Mouse (Mus musculus): Measurements from ENCODE around the gene Adcy9. TPM values are rescaled to one million over a fixed set of nuclear protein-coding genes. Genes with fewer than 3 reads are reported as not detected.

Gene Adcy9
- polyA plus RNA-seq, 1 experiment from 2014 or later, result 1.4 TPM

DNA sequence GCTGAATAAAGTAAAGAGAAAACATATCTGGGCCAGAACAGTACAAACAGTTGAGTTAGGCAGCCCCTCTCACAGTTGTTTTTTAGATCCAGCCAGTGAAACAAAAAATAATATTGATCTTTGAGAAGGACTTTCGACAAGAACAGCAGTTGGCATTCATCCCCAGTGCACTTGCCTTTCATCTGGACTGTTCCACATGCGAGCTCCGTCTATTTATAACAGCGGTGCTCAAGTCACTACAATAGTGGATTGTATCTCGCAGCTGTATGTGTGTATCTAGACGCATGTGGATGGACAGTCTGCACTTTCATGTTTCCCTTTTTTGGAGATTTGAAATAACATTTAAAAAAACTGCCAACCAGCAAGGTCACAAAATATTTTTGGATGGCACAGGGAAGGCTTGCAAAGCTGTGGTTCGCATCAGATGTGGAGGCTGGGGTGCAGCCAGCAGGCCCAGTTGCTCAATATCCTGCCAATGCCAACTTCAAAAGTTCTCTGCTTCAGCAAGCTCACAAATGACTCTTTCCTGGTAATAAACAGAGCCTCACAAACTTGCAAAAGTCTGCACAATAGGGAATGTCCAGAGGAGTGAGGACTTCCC is 45.4 kb downstream of the Adcy9 start:
- WGBS, result 65% methylated on average over 7 of the region's 7 CpGs

DNA sequence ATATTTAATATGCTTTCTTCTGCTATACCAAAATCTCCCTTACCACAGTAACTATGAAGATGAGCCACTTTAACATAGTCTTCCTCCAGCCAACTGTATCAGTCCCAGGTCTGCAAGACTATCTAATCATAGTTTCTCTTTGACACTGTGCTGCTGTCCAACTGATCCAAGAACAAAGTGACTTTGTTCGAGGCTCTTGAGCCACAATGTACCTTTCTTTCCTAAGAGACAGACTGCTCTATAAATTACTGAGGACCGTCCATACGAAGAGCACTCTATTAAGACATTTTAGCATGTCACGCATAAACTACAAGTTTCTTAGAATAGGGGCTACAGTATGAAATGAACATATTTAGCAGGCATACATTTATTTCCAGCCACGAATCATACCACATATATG is 46.0 kb downstream of the Adcy9 start:
- Histone ChIP-seq H3K9ac (no peak overlapping the region), H3K9me3 (no peaks in the 10 kb centered on the region), H3K4me3 (no peak overlapping the region), H3K27ac (no peak overlapping the region), H3K36me3 (no peaks in the 10 kb centered on the region), H3K4me1 (peaks cover 10% of the 10 kb centered on the region; the same call in 1 of the 2 replicates), H3K4me2 (no peak overlapping the region), H3K27me3 (no peaks in the 10 kb centered on the region)
- no peak for ATAC-seq (ENCODE audit: insufficient number of reproducible peaks, low FRiP score, low TSS enrichment, low read depth)
- WGBS, result 82% methylated on average over 5 of the region's 5 CpGs

More for the DNA sequence above, 45.4 kb downstream of the Adcy9 start:
- 0 out of 2 replicates have a peak, but pooled peaks cover 7% of the 10 kb centered on the region for H3K4me1 ChIP-seq
- no peak overlapping the region for H3K4me2 ChIP-seq
- H3K27ac ChIP-seq, result no peak overlapping the region
- H3K36me3 ChIP-seq, result no peaks in the 10 kb centered on the region
- no peak overlapping the region for H3K9ac ChIP-seq
- no peaks in the 10 kb centered on the region for H3K27me3 ChIP-seq
- H3K4me3 ChIP-seq, result no peak overlapping the region
- ATAC-seq (ENCODE audit: insufficient number of reproducible peaks, low FRiP score, low TSS enrichment, low read depth), result no peak
- no peaks in the 10 kb centered on the region for H3K9me3 ChIP-seq

DNA sequence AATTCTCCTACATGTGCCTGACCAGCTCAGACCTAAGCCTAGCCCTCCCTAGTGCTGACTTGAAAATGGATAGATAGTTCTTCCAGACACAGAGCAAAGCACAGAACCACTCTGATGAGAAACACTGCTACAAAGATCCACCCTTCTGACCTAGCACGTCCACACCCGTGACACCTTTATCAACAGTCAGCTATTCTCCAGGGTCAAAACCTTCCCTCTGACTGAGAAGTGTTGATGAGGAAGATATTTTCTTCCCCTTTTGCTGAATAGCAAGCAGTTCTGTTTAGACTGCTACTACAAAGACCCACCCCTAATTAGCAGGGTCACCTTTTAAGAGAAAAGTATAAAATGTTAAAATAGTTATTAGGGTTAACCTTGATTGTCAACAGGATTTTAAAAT is 49.3 kb downstream of the Adcy9 start:
- Histone ChIP-seq H3K4me2 (no peak overlapping the region), H3K4me1 (peaks cover 14% of the 10 kb centered on the region; the same call in 1 of the 2 replicates), H3K27ac (no peak overlapping the region), H3K36me3 (no peaks in the 10 kb centered on the region), H3K27me3 (no peaks in the 10 kb centered on the region), H3K9me3 (no peaks in the 10 kb centered on the region), H3K9ac (no peak overlapping the region), H3K4me3 (no peak overlapping the region)
- whole genome bisulfite sequencing, result 80% methylated on average over 2 of the region's 2 CpGs
- ATAC-seq (ENCODE audit: insufficient number of reproducible peaks, low FRiP score, low TSS enrichment, low read depth), result no peak

DNA sequence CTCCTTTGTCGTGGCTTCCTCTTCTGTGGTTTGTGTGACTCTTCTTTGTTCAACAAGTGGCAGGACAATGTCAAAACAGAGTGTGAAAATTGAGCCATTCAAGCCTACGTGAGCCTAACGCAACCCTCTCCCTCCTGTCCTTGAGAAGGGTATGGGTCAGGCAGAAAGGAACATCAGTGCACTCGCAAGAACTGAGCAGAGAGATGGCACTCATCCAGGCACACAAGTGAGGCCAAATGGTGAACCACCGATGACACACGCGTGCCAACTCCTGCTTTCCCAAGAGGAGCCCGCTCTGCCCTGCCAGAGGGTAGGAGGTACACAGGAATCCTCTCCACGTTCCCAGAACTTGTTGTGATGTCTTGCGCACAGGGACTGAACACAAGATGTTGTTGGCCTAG is 50.2 kb downstream of the Adcy9 start:
- WGBS, result 70% methylated on average over 10 of the region's 10 CpGs

DNA sequence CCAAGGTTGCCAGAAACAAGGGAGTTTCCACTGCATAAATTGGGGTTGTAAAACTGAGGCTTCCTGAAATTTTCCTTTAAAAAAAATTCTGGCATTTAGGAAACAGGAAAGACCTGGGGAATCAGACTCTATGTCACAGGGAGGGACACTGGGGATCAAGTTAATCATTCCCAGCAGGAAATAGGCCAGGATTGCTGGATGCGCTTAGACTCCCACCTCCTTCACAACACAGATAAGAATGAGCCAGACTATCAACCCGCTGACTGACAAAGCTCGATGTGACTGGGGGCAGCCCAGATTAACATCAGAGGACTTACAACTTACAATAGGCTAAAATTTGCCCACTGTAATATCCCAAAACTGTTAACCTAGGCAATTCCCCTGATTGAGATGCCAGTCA is 52.4 kb downstream of the Adcy9 start:
- no peaks in the 10 kb centered on the region for H3K36me3 ChIP-seq
- ATAC-seq (ENCODE audit: insufficient number of reproducible peaks, low FRiP score, low TSS enrichment, low read depth), result no peak
- WGBS, result 70% methylated on average over 3 of the region's 3 CpGs

More for the DNA sequence above, 50.2 kb downstream of the Adcy9 start:
- Histone ChIP-seq H3K9ac (no peak overlapping the region), H3K36me3 (no peaks in the 10 kb centered on the region), H3K4me2 (no peak overlapping the region), H3K27me3 (no peaks in the 10 kb centered on the region), H3K27ac (no peak overlapping the region), H3K4me1 (peaks cover 14% of the 10 kb centered on the region; the same call in 1 of the 2 replicates), H3K4me3 (no peak overlapping the region), H3K9me3 (no peaks in the 10 kb centered on the region)
- no peak for ATAC-seq (ENCODE audit: insufficient number of reproducible peaks, low FRiP score, low TSS enrichment, low read depth)

DNA sequence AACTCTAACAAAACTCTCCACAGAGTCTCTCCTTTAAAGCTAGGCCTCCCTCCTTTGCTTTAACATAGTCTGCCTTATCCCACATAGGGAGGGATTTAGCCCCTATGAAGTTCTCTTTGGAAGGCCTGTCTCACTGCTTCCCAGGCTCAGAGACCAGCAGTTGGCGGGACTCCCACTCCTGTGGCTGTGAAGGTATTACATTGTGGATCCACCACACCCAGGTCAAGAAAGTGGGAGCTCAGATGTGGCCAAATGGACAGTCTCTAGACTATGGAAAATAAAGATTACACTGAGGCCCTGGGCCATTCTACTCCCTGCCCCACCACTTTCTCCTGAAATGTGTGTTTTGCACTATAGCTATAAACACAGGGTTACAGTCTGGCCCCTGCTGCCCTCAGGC is 53.0 kb downstream of the Adcy9 start:
- Histone ChIP-seq H3K27ac (0 out of 2 replicates have a peak overlapping the region, but pooled peaks have one; percentile 38), H3K36me3 (no peaks in the 10 kb centered on the region), H3K4me3 (no peak overlapping the region), H3K9ac (no peak overlapping the region), H3K9me3 (no peaks in the 10 kb centered on the region), H3K4me2 (no peak overlapping the region), H3K27me3 (no peaks in the 10 kb centered on the region), H3K4me1 (peaks cover 20% of the 10 kb centered on the region; the same call in 1 of the 2 replicates)
- 83% methylated on average over 1 of the region's 1 CpGs for WGBS
- no peak for ATAC-seq (ENCODE audit: insufficient number of reproducible peaks, low FRiP score, low TSS enrichment, low read depth)

More for the DNA sequence above, 52.4 kb downstream of the Adcy9 start:
- Histone ChIP-seq H3K27ac (no peak overlapping the region), H3K4me2 (no peak overlapping the region), H3K9me3 (no peaks in the 10 kb centered on the region), H3K27me3 (no peaks in the 10 kb centered on the region), H3K9ac (no peak overlapping the region), H3K4me1 (peaks cover 19% of the 10 kb centered on the region; the same call in 1 of the 2 replicates), H3K4me3 (no peak overlapping the region)

DNA sequence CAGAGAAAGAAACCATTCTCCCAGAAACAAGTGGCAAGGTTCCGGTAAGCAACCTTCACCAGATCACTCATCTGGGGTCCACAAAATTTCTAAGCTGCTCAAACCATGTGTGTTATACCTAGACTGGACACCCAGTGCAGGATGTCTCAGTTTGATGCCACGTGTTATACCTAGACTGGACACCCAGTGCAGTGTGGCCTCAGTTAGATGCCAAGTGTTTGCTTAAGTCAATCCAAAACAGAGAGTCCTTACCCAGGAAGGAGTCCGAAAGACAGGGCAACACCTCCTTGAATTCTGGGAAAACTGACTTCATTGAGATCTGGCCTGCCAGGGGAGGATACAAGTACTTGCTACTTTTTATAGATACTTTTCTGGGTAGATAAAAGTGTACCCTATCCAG is 53.6 kb downstream of the Adcy9 start:
- Histone ChIP-seq H3K9me3 (no peaks in the 10 kb centered on the region), H3K4me1 (peaks cover 20% of the 10 kb centered on the region; the same call in 1 of the 2 replicates), H3K4me3 (no peak overlapping the region), H3K9ac (no peak overlapping the region), H3K36me3 (no peaks in the 10 kb centered on the region), H3K27ac (no peak overlapping the region), H3K4me2 (no peak overlapping the region), H3K27me3 (no peaks in the 10 kb centered on the region)
- ATAC-seq (ENCODE audit: insufficient number of reproducible peaks, low FRiP score, low TSS enrichment, low read depth), result no peak
- 91% methylated on average over 3 of the region's 3 CpGs for WGBS

DNA sequence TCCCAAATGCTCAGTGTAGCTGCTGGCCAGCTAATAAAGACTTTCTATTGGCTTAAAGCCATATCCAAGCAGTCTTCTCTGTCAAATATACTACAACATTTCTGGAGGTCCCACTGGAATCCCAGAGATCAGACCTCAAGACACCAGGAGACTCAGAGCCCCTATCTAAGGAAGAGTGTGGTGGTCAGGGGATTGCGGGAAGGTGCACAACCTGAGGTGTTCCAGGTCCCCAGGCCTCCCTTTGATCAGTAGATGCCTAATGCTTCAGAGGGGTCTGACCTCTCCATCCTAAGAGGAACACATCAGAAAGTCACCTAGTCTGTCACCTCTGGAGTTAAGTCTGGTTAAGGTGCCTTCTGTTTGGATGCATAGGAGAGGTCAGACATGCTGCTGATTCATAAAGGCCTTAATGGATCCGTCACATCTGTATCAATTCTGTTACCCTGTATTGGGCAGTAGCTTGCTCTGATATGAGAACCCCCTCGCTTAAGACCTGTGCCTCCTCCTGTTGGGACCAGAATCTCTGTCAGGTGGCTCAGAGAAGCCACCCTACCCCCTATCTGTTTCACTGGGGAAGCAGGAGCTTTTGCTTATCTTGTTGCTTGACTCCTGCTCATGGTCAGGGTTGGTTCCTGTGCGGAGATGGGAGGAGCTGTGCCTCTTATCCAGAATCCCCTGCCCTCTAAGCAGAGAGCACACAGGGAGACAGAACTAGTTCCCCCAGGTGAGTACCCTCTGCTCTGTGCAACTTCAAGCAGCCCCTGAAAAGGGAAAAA is 56.8 kb downstream of the Adcy9 start:
- Histone ChIP-seq H3K9me3 (no peaks in the 10 kb centered on the region), H3K36me3 (no peaks in the 10 kb centered on the region), H3K4me3 (no peak overlapping the region), H3K27ac (no peak overlapping the region), H3K9ac (no peak overlapping the region), H3K4me2 (no peak overlapping the region), H3K4me1 (0 out of 2 replicates have a peak, but pooled peaks cover 10% of the 10 kb centered on the region), H3K27me3 (no peaks in the 10 kb centered on the region)
- 86% methylated on average over 4 of the region's 4 CpGs for WGBS
- no peak for ATAC-seq (ENCODE audit: insufficient number of reproducible peaks, low FRiP score, low TSS enrichment, low read depth)

DNA sequence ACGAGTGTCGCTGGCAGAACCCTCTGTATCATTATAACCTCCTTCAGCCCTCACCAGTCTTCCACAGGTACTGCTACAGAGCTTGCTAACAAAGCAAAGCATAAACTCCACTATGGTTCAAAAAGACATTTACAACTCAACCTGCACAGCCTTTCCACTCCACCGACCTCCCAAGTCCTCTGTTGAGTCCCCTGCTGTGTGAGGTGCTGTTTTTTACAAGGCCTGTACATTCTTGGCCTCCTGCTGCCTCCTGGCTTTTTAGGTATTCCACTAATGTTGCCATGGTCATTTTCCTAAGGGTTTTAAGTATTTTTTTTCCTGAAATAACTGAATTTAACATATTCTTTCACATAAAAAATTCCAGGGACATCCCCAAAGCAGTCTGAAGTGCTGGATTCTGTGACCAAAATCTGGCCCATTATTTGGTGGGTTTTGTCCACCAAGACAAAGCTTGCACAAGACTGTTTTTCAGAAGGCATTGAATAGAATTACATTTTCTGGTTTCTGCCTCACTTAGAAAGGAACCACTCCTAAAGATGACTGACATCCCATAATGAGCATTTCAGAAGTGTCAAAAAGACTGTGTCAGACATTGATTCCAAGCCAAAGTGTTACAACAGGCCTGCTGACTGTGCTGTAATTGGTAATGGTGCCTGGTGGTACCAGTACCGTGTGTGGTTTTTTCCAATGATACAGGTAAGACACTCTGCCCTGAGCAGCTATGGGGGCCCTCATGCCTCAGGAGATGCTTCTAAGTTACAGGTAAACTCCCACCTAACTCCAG is 64.8 kb downstream of the Adcy9 start:
- H3K27me3 ChIP-seq, result no peaks in the 10 kb centered on the region
- WGBS, result 48% methylated on average over 4 of the region's 4 CpGs

DNA sequence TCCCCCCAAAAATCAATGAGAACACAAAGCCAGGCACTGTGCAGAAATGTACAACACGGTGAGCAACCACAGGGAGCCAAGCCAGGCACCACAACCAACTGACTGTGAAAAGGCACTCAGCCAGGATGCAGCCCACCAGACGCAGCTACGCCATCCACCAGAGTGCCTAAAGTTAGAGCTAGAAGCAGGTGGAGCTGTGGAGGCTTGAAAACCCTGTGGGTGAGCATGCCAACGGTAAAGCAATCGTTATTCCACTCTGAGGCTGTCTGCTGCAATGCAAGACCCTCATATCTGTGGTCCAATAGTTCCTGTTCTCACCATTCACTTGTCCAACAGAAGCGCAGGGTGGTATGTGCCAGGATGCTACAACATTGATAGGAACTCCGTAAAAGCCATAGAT is 77.7 kb downstream of the Adcy9 start:
- Histone ChIP-seq H3K27ac (no peak overlapping the region), H3K4me1 (no peaks in the 10 kb centered on the region), H3K4me3 (no peak overlapping the region), H3K27me3 (no peaks in the 10 kb centered on the region), H3K9me3 (no peaks in the 10 kb centered on the region), H3K36me3 (no peaks in the 10 kb centered on the region), H3K4me2 (no peak overlapping the region), H3K9ac (no peak overlapping the region)
- 77% methylated on average over 7 of the region's 7 CpGs for WGBS
- ATAC-seq (ENCODE audit: insufficient number of reproducible peaks, low FRiP score, low TSS enrichment, low read depth), result no peak

More for the DNA sequence above, 64.8 kb downstream of the Adcy9 start:
- no peaks in the 10 kb centered on the region for H3K4me1 ChIP-seq
- ATAC-seq (ENCODE audit: insufficient number of reproducible peaks, low FRiP score, low TSS enrichment, low read depth), result no peak
- H3K36me3 ChIP-seq, result no peaks in the 10 kb centered on the region
- no peaks in the 10 kb centered on the region for H3K9me3 ChIP-seq
- H3K4me3 ChIP-seq, result no peak overlapping the region
- no peak overlapping the region for H3K9ac ChIP-seq
- H3K4me2 ChIP-seq, result no peak overlapping the region
- H3K27ac ChIP-seq, result no peak overlapping the region

DNA sequence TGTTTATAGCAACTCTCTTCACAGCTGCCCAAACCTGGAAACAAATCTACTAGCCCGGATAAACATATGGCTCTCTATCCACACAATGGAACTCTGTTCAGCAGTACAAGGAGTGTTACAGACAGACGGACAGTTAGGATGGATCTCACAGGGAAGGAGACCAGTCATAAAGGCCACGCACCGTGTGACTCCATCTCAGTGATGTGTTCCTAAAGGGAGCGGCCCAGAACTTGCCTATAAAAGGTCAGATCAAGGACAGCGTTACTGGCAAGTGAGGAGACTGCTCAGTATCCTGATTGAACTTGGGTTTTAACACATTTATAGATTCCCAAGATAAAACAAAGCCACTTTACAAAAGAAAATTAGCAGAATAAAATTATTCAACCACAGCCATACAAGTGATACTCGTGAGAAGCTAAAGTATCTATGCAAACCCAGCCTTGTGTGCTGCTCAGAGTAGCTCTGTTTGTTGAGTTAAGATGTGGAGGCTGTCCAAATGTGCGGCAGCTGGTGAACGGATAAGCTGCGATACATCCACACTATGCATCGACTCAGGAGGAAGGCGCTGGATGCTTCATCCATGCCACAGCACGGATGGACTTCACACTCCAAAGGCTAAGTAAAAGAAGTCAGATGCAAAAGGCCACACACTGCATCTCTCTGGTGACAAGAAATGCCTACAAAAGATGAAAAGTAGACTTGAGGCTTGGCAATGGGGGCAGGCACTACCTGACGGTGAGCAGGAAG is 78.8 kb downstream of the Adcy9 start:
- H3K9ac ChIP-seq, result no peak overlapping the region
- H3K4me1 ChIP-seq, result no peaks in the 10 kb centered on the region
- no peak overlapping the region for H3K27ac ChIP-seq
- H3K27me3 ChIP-seq, result no peaks in the 10 kb centered on the region
- H3K4me3 ChIP-seq, result no peak overlapping the region
- 76% methylated on average over 14 of the region's 14 CpGs for WGBS
- no peak overlapping the region for H3K4me2 ChIP-seq
- no peak for ATAC-seq (ENCODE audit: insufficient number of reproducible peaks, low FRiP score, low TSS enrichment, low read depth)
- no peaks in the 10 kb centered on the region for H3K9me3 ChIP-seq
- no peaks in the 10 kb centered on the region for H3K36me3 ChIP-seq

Measured in limb, embryonic 15.5 days (tissue).